Mouse (Mus musculus): ENCODE data around the gene AC192777.2. TPM values are rescaled to one million over a fixed set of nuclear protein-coding genes. Genes with fewer than 3 reads are reported as not detected.
"Not testable (repeated sequence)": the region's sequence is repeated elsewhere in the genome, so short reads cannot be mapped to it uniquely, and the experiment has no call there.

AC192777.2 gene
- total RNA-seq (2021) (not detected), polyA plus RNA-seq (2012; rRNA removed) (not detected in 2 replicates)
- long read RNA-seq, result 0 reads

DNA sequence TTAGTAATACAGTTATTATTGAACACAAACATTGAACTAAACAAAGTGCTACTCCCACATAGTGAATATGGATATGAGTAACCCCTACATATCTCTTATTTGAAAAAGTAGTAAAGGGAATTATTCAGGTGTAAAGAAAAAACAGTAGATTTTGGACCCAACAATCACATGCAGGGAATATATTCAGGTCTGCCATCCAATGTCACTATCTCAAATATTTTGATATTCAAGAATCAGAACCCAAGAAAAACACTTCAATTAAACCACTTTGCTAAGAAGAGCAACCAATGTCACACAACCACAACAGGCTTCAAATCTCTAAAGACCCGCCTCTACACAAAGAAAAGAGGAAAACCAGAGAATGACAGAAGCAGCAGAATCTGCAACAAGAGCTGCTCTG is at the start of gene AC192777.2:
TSS of gene AC192777.2 (plus strand) at position 301 of the 400 bp plus-strand sequence.
- DNase-seq; H3K4me3 ChIP-seq; H3K36me3 ChIP-seq (ENCODE audit: control insufficient read depth, insufficient read depth, low read length); H3K27me3 ChIP-seq (ENCODE audit: control insufficient read depth, insufficient read depth, low read length); H3K9ac ChIP-seq (ENCODE audit: low read depth, low read length); H3K27ac ChIP-seq; H3K79me2 ChIP-seq (replicated peaks; ENCODE audit: control insufficient read depth, insufficient read depth, low read length); H3K4me1 ChIP-seq (ENCODE audit: control insufficient read depth, insufficient read depth, low read length); intact Hi-C loops (cut with DNase I): not testable (repeated sequence)
- 70% methylated on average over 1 of the region's 1 CpGs for WGBS

- H3K27me3 ChIP-seq (ENCODE audit: control insufficient read depth, insufficient read depth, low read length); H3K79me2 ChIP-seq (replicated peaks; ENCODE audit: control insufficient read depth, insufficient read depth, low read length); H3K27ac ChIP-seq; H3K9ac ChIP-seq (ENCODE audit: low read depth, low read length); DNase-seq; intact Hi-C loops (cut with DNase I); H3K36me3 ChIP-seq (ENCODE audit: control insufficient read depth, insufficient read depth, low read length); H3K4me1 ChIP-seq (ENCODE audit: control insufficient read depth, insufficient read depth, low read length); H3K4me3 ChIP-seq: not testable (repeated sequence)
- WGBS, result 72% methylated on average over 6 of the region's 6 CpGs
Measured at GRCm38 (mm10) chr17:40116172-40116571, 20.9 kb downstream of the AC192777.2 start.

GRCm38 (mm10) chr17:40116877-40117276 is 21.6 kb downstream of the AC192777.2 start:
- H3K9ac ChIP-seq (ENCODE audit: low read depth, low read length); intact Hi-C loops (cut with DNase I): not testable (repeated sequence)

More at GRCm38 (mm10) chr17:40116877-40117276, 21.6 kb downstream of the AC192777.2 start:
- H3K36me3 ChIP-seq (ENCODE audit: control insufficient read depth, insufficient read depth, low read length); H3K79me2 ChIP-seq (replicated peaks; ENCODE audit: control insufficient read depth, insufficient read depth, low read length); H3K27me3 ChIP-seq (ENCODE audit: control insufficient read depth, insufficient read depth, low read length); H3K4me3 ChIP-seq; DNase-seq; H3K4me1 ChIP-seq (ENCODE audit: control insufficient read depth, insufficient read depth, low read length); H3K27ac ChIP-seq: not testable (repeated sequence)
- 45% methylated on average over 4 of the region's 4 CpGs for WGBS

Small RNA genes within 50 kb of the gene (microRNA-seq; reads per million reads assigned to microRNA genes)
- 0 reads per million in 2 experiments for gene Gm26376

Other genes starting within 250 kb of the AC192777.2 start
- not detected for gene Esp38, start 144.9 kb upstream of the AC192777.2 start, total RNA-seq (2021)
- gene Esp38, start 144.9 kb upstream of the AC192777.2 start, polyA plus RNA-seq (2012; rRNA removed), result not detected in 2 replicates
- gene Pgk2, start 113.2 kb downstream of the AC192777.2 start, total RNA-seq (2021), result not detected
- 0.14 and 0.29 TPM in 2 replicates for gene Pgk2, start 113.2 kb downstream of the AC192777.2 start, polyA plus RNA-seq (2012; rRNA removed)
- not detected for gene Crisp3, start 146.8 kb downstream of the AC192777.2 start, total RNA-seq (2021)
- gene Crisp3, start 146.8 kb downstream of the AC192777.2 start, polyA plus RNA-seq (2012; rRNA removed), result not detected in 2 replicates
- not detected for gene Crisp1, start 223.8 kb downstream of the AC192777.2 start, total RNA-seq (2021)
- 0.12 TPM in 1 of 2 replicates, not detected in the other for gene Crisp1, start 223.8 kb downstream of the AC192777.2 start, polyA plus RNA-seq (2012; rRNA removed)